Mouse (Mus musculus): ENCODE data around the gene Chac1. TPM values are rescaled to one million over a fixed set of nuclear protein-coding genes. Genes with fewer than 3 reads are reported as not detected.
A peak's percentile ranks its signal among the peaks of the same experiment; 100 is the strongest.

Chac1 gene
- polyA plus RNA-seq, 1 experiment from 2014 or later, result 2.3 TPM

GRCm38 (mm10) chr2:119321771-119322586 is 29.1 kb upstream of the Chac1 start:
- WGBS, result 6% methylated on average over 48 of the region's 48 CpGs
- H3K9me3 ChIP-seq, result no peaks in the 10 kb centered on the region
- H3K27me3 ChIP-seq (replicated peaks), result peaks cover 52% of the 10 kb centered on the region
- H3K27ac ChIP-seq, result peak overlapping the region; percentile 22; the same call in 1 of the 2 replicates
- peak overlapping the region; percentile 85 for H3K4me2 ChIP-seq (replicated peaks)
- H3K4me1 ChIP-seq (replicated peaks), result peaks cover 54% of the 10 kb centered on the region
- peak overlapping the region; percentile 35 for H3K4me3 ChIP-seq (replicated peaks)
- H3K9ac ChIP-seq, result peak overlapping the region; percentile 36
- no peak for ATAC-seq
- H3K36me3 ChIP-seq, result no peaks in the 10 kb centered on the region

- ATAC-seq, result peak; percentile 44
- Histone ChIP-seq H3K27ac (peak overlapping the region; percentile 29), H3K36me3 (no peaks in the 10 kb centered on the region), H3K9ac (peak overlapping the region; percentile 36; the same call in 1 of the 2 replicates), H3K9me3 (no peaks in the 10 kb centered on the region), H3K4me1 (replicated peaks) (peaks cover 61% of the 10 kb centered on the region), H3K27me3 (replicated peaks) (peaks cover 52% of the 10 kb centered on the region), H3K4me3 (replicated peaks) (peak overlapping the region; percentile 35), H3K4me2 (replicated peaks) (peak overlapping the region; percentile 85)
- WGBS, result 19% methylated on average over 39 of the region's 39 CpGs
Observed at GRCm38 (mm10) chr2:119322587-119323300, 28.3 kb upstream of the Chac1 start.

- H3K9ac ChIP-seq, result no peak overlapping the region
- no peak overlapping the region for H3K27ac ChIP-seq
- peak overlapping the region; percentile 100 for H3K4me2 ChIP-seq (replicated peaks)
- WGBS, result 12% methylated on average over 27 of the region's 32 CpGs
- H3K27me3 ChIP-seq (replicated peaks), result peaks cover 59% of the 10 kb centered on the region
- H3K4me1 ChIP-seq (replicated peaks), result peaks cover 60% of the 10 kb centered on the region
- no peaks in the 10 kb centered on the region for H3K9me3 ChIP-seq
- no peak for ATAC-seq
- H3K36me3 ChIP-seq, result no peaks in the 10 kb centered on the region
- peak overlapping the region; percentile 58 for H3K4me3 ChIP-seq (replicated peaks)
Observed at GRCm38 (mm10) chr2:119323866-119324575, 27.0 kb upstream of the Chac1 start.

- H3K9ac ChIP-seq, result peak overlapping the region; percentile 56
- no peaks in the 10 kb centered on the region for H3K36me3 ChIP-seq
- WGBS, result under 1% methylated on average over 32 of the region's 32 CpGs
- H3K4me3 ChIP-seq (replicated peaks), result peak overlapping the region; percentile 58
- peak overlapping the region; percentile 28; the same call in 1 of the 2 replicates for H3K27ac ChIP-seq
- peaks cover 65% of the 10 kb centered on the region for H3K4me1 ChIP-seq (replicated peaks)
- no peaks in the 10 kb centered on the region for H3K9me3 ChIP-seq
- peak; percentile 68 for ATAC-seq
- H3K27me3 ChIP-seq (replicated peaks), result peaks cover 61% of the 10 kb centered on the region
- peak overlapping the region; percentile 100 for H3K4me2 ChIP-seq (replicated peaks)
Observed at GRCm38 (mm10) chr2:119324576-119325318, 26.3 kb upstream of the Chac1 start.

GRCm38 (mm10) chr2:119325568-119326143 is 25.4 kb upstream of the Chac1 start, which contains the start of gene Dll4:
Gene Dll4, plus strand, starts transcription at chr2:119325784.
- Histone ChIP-seq H3K4me3 (replicated peaks) (peak within 1 kb of the TSS; percentile 58), H3K27ac (peak within 1 kb of the TSS; percentile 36), H3K9ac (peak within 1 kb of the TSS; percentile 56), H3K4me1 (replicated peaks) (peaks cover 61% of the 10 kb centered on the region), H3K4me2 (replicated peaks) (peak within 1 kb of the TSS; percentile 100), H3K9me3 (no peaks in the 10 kb centered on the region), H3K36me3 (no peaks in the 10 kb centered on the region), H3K27me3 (replicated peaks) (peaks cover 59% of the 10 kb centered on the region)
- WGBS, result 1% methylated on average over 33 of the region's 33 CpGs
- peak; percentile 55 for ATAC-seq

- Histone ChIP-seq H3K27ac (peak overlapping the region; percentile 36), H3K4me2 (replicated peaks) (peak overlapping the region; percentile 100), H3K4me1 (replicated peaks) (peaks cover 61% of the 10 kb centered on the region), H3K27me3 (replicated peaks) (peaks cover 52% of the 10 kb centered on the region), H3K36me3 (no peaks in the 10 kb centered on the region), H3K4me3 (replicated peaks) (peak overlapping the region; percentile 58), H3K9ac (peak overlapping the region; percentile 56), H3K9me3 (no peaks in the 10 kb centered on the region)
- ATAC-seq, result no peak
- under 1% methylated on average over 60 of the region's 61 CpGs for whole genome bisulfite sequencing
Observed at GRCm38 (mm10) chr2:119326161-119327101, 24.6 kb upstream of the Chac1 start.

- peaks cover 56% of the 10 kb centered on the region for H3K4me1 ChIP-seq (replicated peaks)
- peak overlapping the region; percentile 100 for H3K4me2 ChIP-seq (replicated peaks)
- H3K27ac ChIP-seq, result peak overlapping the region; percentile 14; the same call in 1 of the 2 replicates
- peaks cover 49% of the 10 kb centered on the region for H3K27me3 ChIP-seq (replicated peaks)
- peak overlapping the region; percentile 58 for H3K4me3 ChIP-seq (replicated peaks)
- H3K9ac ChIP-seq, result peak overlapping the region; percentile 56; the same call in 1 of the 2 replicates
- no peaks in the 10 kb centered on the region for H3K36me3 ChIP-seq
- no peaks in the 10 kb centered on the region for H3K9me3 ChIP-seq
- under 1% methylated on average over 30 of the region's 30 CpGs for WGBS
- ATAC-seq, result no peak
Observed at GRCm38 (mm10) chr2:119327102-119327480, 23.9 kb upstream of the Chac1 start.

- Histone ChIP-seq H3K27me3 (replicated peaks) (peaks cover 40% of the 10 kb centered on the region), H3K4me2 (replicated peaks) (peak overlapping the region; percentile 100), H3K9me3 (no peaks in the 10 kb centered on the region), H3K36me3 (no peaks in the 10 kb centered on the region), H3K9ac (0 out of 2 replicates have a peak overlapping the region, but pooled peaks have one; percentile 0), H3K4me1 (replicated peaks) (peaks cover 47% of the 10 kb centered on the region), H3K4me3 (replicated peaks) (peak overlapping the region; percentile 14), H3K27ac (0 out of 2 replicates have a peak overlapping the region, but pooled peaks have one; percentile 14)
- no peak for ATAC-seq
- 36% methylated on average over 11 of the region's 11 CpGs for WGBS
Observed at GRCm38 (mm10) chr2:119327942-119328526, 23.0 kb upstream of the Chac1 start.

GRCm38 (mm10) chr2:119328546-119328945 is 22.5 kb upstream of the Chac1 start:
- H3K9me3 ChIP-seq, result no peaks in the 10 kb centered on the region
- peaks cover 35% of the 10 kb centered on the region for H3K27me3 ChIP-seq (replicated peaks)
- no peak for ATAC-seq
- H3K9ac ChIP-seq, result no peak overlapping the region
- no peaks in the 10 kb centered on the region for H3K36me3 ChIP-seq
- peak overlapping the region; percentile 14 for H3K4me3 ChIP-seq (replicated peaks)
- 36% methylated on average over 5 of the region's 5 CpGs for WGBS
- H3K4me2 ChIP-seq (replicated peaks), result peak overlapping the region; percentile 100
- peaks cover 47% of the 10 kb centered on the region for H3K4me1 ChIP-seq (replicated peaks)
- no peak overlapping the region for H3K27ac ChIP-seq

Measured in intestine, embryonic 15.5 days (tissue).